Mouse (Mus musculus) forebrain, postnatal 0 days (tissue): ENCODE results near the gene Capn9. TPM values are rescaled to one million over a fixed set of nuclear protein-coding genes. Genes with fewer than 3 reads are reported as not detected.

ENCODE experiments used
- ATAC-seq: fragments of 200-750 bp; cut with Nextera tagmentation; 2 replicates; pipeline ENCODE4 v1.8.0; 2017; ENCODE audit warnings: mild to moderate bottlenecking, moderate library complexity
- DNase-seq: peaks from one replicate; pipeline ENCODE4 v3.0.0-alpha.2; 2015
- H3K27ac ChIP-seq: fragments of 300-500 bp; sonication (generic); 2 replicates; pipeline ENCODE4 v1.5.1; 2014; ENCODE audit warnings: low read depth, mild to moderate bottlenecking, antibody characterized with exemption, low read length, moderate library complexity, mixed read lengths
- H3K27me3 ChIP-seq: fragments of 300-500 bp; sonication (generic); 2 replicates; pipeline ENCODE4 v1.6.1; 2014; ENCODE audit warnings: mild to moderate bottlenecking, low read length, mixed read lengths; ENCODE audit not compliant: insufficient read depth
- H3K36me3 ChIP-seq: fragments of 300-500 bp; sonication (generic); 2 replicates; pipeline ENCODE4 v1.6.1; 2014; ENCODE audit warnings: mild to moderate bottlenecking, moderate library complexity; ENCODE audit not compliant: insufficient read depth
- H3K4me1 ChIP-seq: fragments of 300-500 bp; sonication (generic); 2 replicates; pipeline ENCODE4 v1.6.1; 2014; ENCODE audit warnings: antibody characterized with exemption; ENCODE audit not compliant: insufficient read depth
- H3K4me2 ChIP-seq: fragments of 300-500 bp; sonication (generic); 2 replicates; pipeline ENCODE4 v1.6.1; 2014; ENCODE audit warnings: low read depth, mild to moderate bottlenecking, moderate library complexity
- H3K4me3 ChIP-seq: fragments of 300-500 bp; sonication (generic); 2 replicates; pipeline ENCODE4 v1.5.1; 2014; ENCODE audit warnings: low read depth, low read length, mixed read lengths
- H3K9ac ChIP-seq: fragments of 300-500 bp; sonication (generic); 2 replicates; pipeline ENCODE4 v1.6.1; 2014; ENCODE audit warnings: mild to moderate bottlenecking
- H3K9me3 ChIP-seq: fragments of 300-500 bp; sonication (generic); 2 replicates; pipeline ENCODE4 v1.6.1; 2016; ENCODE audit warnings: low read length
- CTCF ChIP-seq: sonication (generic); IDR thresholded peaks from 2 replicates; pipeline ENCODE4 v1.5.1; 2016; ENCODE audit warnings: antibody characterized with exemption, control low read depth, low read depth
- WGBS: fragments of 180-500 bp; shearing (Covaris S2); extraction: QIAGEN DNeasy Blood & Tissue Kit; methylation state at CpG from one replicate; pipeline ENCODE4 v1.1.7; 2014; 5-methylcytosine and 5-hydroxymethylcytosine counted together
- polyA plus RNA-seq: library from polyadenylated mRNA; unstranded; fragments of >200 nt; fragmentation: Nextera tagmentation; extraction: Ambion mirVana; gene quantifications from 2 replicates; pipeline ENCODE4 v1.2.1, GENCODE M21; 2015
- total RNA-seq: library from RNA; depleted of rRNA; stranded (reverse); fragments of >200 nt; gene quantifications from 2 replicates; pipeline ENCODE4 v1.2.3, GENCODE M21; 2014

The Capn9 gene
- total and polyA plus RNA-seq, 2 experiments from 2014 or later = 0.29 TPM; not detected in 1

- Histone ChIP-seq H3K4me3 (no peak overlapping the region), H3K4me2 (no peak overlapping the region), H3K27me3 (no peaks in the 10 kb centered on the region), H3K36me3 (no peaks in the 10 kb centered on the region), H3K9ac (no peak overlapping the region), H3K27ac (no peak overlapping the region), H3K9me3 (no peaks in the 10 kb centered on the region), H3K4me1 (no peaks in the 10 kb centered on the region)
- 79% methylated on average over 5 of the region's 5 CpGs for WGBS
- DNase-seq = no peak
- ATAC-seq = no peak
- no peak for TF ChIP-seq CTCF
Observed at GRCm38 (mm10) chr8:124604066-124604465, 28.2 kb downstream of the Capn9 start.

GRCm38 (mm10) chr8:124608239-124608971 lies 32.5 kb downstream of the Capn9 start:
- Histone ChIP-seq H3K27me3 (no peaks in the 10 kb centered on the region), H3K4me3 (no peak overlapping the region), H3K36me3 (no peaks in the 10 kb centered on the region), H3K4me1 (no peaks in the 10 kb centered on the region), H3K9ac (no peak overlapping the region), H3K9me3 (no peaks in the 10 kb centered on the region), H3K27ac (no peak overlapping the region), H3K4me2 (no peak overlapping the region)
- WGBS = 75% methylated on average over 13 of the region's 13 CpGs
- TF ChIP-seq CTCF = peak; percentile 62
- ATAC-seq (no peak), DNase-seq (no peak)

DNA sequence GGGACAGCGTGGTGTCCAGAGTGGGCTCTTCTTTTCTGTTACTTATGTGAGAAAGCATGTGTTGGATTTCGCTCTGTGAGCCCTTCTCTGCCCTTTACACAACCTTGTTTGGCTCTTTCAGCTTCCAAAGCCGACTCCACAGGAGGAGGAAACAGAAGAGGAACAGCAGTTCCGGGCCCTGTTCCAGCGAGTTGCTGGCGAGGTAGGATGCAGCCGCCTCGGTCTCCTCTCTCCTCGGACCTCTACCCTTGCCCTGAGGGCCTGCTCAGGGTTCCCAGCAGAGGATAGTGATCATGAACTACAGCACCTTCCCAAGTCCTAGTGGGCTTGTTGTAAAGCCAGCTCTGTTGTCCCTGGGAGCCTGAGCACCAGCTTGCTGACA lies 33.1 kb downstream of the Capn9 start:
- ATAC-seq (no peak), DNase-seq (no peak)
- no peaks in the 10 kb centered on the region for H3K9me3 ChIP-seq
- H3K4me1 ChIP-seq = no peaks in the 10 kb centered on the region
- H3K4me3 ChIP-seq = no peak overlapping the region
- H3K27ac ChIP-seq = no peak overlapping the region
- no peak for TF ChIP-seq CTCF
- no peaks in the 10 kb centered on the region for H3K27me3 ChIP-seq
- WGBS = 75% methylated on average over 9 of the region's 9 CpGs
- H3K36me3 ChIP-seq = no peaks in the 10 kb centered on the region
- no peak overlapping the region for H3K9ac ChIP-seq
- no peak overlapping the region for H3K4me2 ChIP-seq

GRCm38 (mm10) chr8:124614325-124614724 lies 38.4 kb downstream of the Capn9 start:
- H3K9me3 ChIP-seq = no peaks in the 10 kb centered on the region
- 78% methylated on average over 6 of the region's 6 CpGs for WGBS
- ATAC-seq = no peak
- H3K4me3 ChIP-seq = no peak overlapping the region
- H3K27me3 ChIP-seq = no peaks in the 10 kb centered on the region
- no peaks in the 10 kb centered on the region for H3K36me3 ChIP-seq
- H3K9ac ChIP-seq = no peak overlapping the region
- DNase-seq = no peak
- H3K4me2 ChIP-seq = no peak overlapping the region
- TF ChIP-seq CTCF = no peak
- no peak overlapping the region for H3K27ac ChIP-seq
- H3K4me1 ChIP-seq = 0 out of 2 replicates have a peak, but pooled peaks cover 4% of the 10 kb centered on the region

GRCm38 (mm10) chr8:124617266-124617869 lies 41.5 kb downstream of the Capn9 start:
- Histone ChIP-seq H3K27ac (peak overlapping the region; percentile 66; the same call in 1 of the 2 replicates), H3K4me3 (peak overlapping the region; percentile 42), H3K36me3 (no peaks in the 10 kb centered on the region), H3K4me2 (peak overlapping the region; percentile 80), H3K4me1 (0 out of 2 replicates have a peak, but pooled peaks cover 4% of the 10 kb centered on the region), H3K9me3 (no peaks in the 10 kb centered on the region), H3K9ac (peak overlapping the region; percentile 66), H3K27me3 (no peaks in the 10 kb centered on the region)
- peak; percentile 84 for ATAC-seq
- WGBS = 4% methylated on average over 17 of the region's 17 CpGs
- DNase-seq = peak; percentile 90
- TF ChIP-seq CTCF = peak; percentile 93

GRCm38 (mm10) chr8:124618252-124618651 lies 42.3 kb downstream of the Capn9 start:
- DNase-seq (no peak), ATAC-seq (no peak)
- Histone ChIP-seq H3K36me3 (no peaks in the 10 kb centered on the region), H3K4me3 (no peak overlapping the region), H3K27me3 (no peaks in the 10 kb centered on the region), H3K27ac (no peak overlapping the region), H3K9ac (no peak overlapping the region), H3K9me3 (no peaks in the 10 kb centered on the region), H3K4me2 (no peak overlapping the region), H3K4me1 (0 out of 2 replicates have a peak, but pooled peaks cover 4% of the 10 kb centered on the region)
- TF ChIP-seq CTCF = no peak
- 52% methylated on average over 9 of the region's 9 CpGs for WGBS

GRCm38 (mm10) chr8:124621255-124621654 lies 45.3 kb downstream of the Capn9 start:
- Histone ChIP-seq H3K4me1 (0 out of 2 replicates have a peak, but pooled peaks cover 4% of the 10 kb centered on the region), H3K27ac (peak overlapping the region; percentile 62; the same call in 1 of the 2 replicates), H3K36me3 (no peaks in the 10 kb centered on the region), H3K9ac (no peak overlapping the region), H3K4me2 (no peak overlapping the region), H3K27me3 (no peaks in the 10 kb centered on the region), H3K9me3 (no peaks in the 10 kb centered on the region), H3K4me3 (no peak overlapping the region)
- WGBS = 22% methylated on average over 5 of the region's 5 CpGs
- no peak for TF ChIP-seq CTCF
- ATAC-seq (peak; percentile 73), DNase-seq (peak; percentile 71)
